Mouse (Mus musculus): ENCODE results near the gene Lhx4. TPM values are rescaled to one million over a fixed set of nuclear protein-coding genes. Genes with fewer than 3 reads are reported as not detected.

The Lhx4 gene
- polyA plus RNA-seq, 1 experiment = not detected

DNA sequence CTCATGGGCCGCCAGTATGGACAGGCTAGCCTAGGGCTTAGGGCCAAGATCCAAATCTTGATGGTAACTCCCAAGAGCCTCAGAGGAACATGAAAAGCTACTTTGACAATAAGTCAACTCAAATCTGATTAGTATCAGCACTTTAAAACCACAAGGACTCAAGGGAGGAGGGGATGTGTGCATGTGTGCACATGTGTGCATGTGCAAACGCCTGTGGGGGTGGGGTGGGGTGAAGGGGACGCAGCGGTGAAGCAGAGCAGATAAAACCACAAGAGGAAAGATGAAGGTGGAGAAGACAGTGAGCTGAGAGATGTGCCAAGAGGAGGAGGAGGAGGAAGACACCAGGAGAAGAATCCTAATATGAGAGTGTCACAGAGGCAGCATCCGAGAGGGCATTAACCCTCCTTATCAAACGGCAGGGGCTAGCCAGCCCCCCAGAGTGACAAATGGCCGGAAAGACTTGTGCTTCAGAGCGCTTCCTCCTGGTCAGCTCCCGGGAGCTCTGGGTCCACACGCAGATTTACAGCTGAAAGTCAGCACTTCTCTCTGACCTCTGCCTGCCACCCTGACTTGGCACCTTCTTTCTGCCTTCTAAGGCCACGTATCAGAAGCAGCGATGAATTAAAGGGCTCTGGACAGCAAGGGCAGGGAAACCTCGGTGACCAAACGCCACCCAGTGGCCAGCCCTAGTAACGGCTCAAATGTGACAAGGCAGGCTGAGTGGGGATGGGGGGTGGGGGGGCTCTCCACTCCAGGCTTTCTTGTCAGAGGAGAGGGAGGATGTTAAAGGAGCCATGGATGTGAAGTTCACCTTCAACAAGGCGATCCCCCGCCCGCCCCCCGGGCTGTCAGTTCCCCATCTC, 33.1 kb upstream of the Lhx4 start:
- Histone ChIP-seq H3K27ac (ENCODE audit: insufficient read depth, low read length) (no peak overlapping the region), H3K4me1 (ENCODE audit: control insufficient read depth, insufficient read depth, low read length) (no peaks in the 10 kb centered on the region), H3K4me3 (ENCODE audit: insufficient read depth, low read length) (no peak overlapping the region)
- TF ChIP-seq CTCF (IDR thresholded peaks at IDR 0.05; ENCODE audit: extremely low read depth, insufficient read depth, low read length) (peak; percentile 72), POLR2A (IDR thresholded peaks at IDR 0.05; ENCODE audit: extremely low read depth, insufficient read depth, low read length) (no peak)

DNA sequence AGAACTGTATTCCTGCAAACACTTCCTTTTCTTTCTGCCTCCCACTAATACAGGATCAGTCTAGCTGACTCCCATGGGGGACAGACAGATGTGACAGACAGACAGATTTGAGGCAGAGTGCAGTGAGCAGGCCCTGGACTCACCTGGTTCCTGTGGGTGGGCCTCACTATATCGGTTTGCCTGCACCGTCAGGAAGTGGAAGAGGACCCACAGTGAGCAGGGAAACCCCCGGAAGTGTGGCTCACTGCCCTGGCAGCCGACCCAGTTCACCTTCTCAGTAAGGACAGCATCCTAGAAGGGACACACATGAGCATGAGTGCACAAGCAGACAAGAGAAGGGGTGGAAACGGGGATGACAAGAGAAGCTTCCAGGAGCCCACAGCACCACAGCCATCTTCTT, 30.9 kb upstream of the Lhx4 start:
- H3K4me1 ChIP-seq (ENCODE audit: control insufficient read depth, insufficient read depth, low read length) = no peaks in the 10 kb centered on the region
- TF ChIP-seq POLR2A (IDR thresholded peaks at IDR 0.05; ENCODE audit: extremely low read depth, insufficient read depth, low read length) (no peak), CTCF (IDR thresholded peaks at IDR 0.05; ENCODE audit: extremely low read depth, insufficient read depth, low read length) (no peak)
- H3K4me3 ChIP-seq (ENCODE audit: insufficient read depth, low read length) = no peak overlapping the region
- no peak overlapping the region for H3K27ac ChIP-seq (ENCODE audit: insufficient read depth, low read length)

DNA sequence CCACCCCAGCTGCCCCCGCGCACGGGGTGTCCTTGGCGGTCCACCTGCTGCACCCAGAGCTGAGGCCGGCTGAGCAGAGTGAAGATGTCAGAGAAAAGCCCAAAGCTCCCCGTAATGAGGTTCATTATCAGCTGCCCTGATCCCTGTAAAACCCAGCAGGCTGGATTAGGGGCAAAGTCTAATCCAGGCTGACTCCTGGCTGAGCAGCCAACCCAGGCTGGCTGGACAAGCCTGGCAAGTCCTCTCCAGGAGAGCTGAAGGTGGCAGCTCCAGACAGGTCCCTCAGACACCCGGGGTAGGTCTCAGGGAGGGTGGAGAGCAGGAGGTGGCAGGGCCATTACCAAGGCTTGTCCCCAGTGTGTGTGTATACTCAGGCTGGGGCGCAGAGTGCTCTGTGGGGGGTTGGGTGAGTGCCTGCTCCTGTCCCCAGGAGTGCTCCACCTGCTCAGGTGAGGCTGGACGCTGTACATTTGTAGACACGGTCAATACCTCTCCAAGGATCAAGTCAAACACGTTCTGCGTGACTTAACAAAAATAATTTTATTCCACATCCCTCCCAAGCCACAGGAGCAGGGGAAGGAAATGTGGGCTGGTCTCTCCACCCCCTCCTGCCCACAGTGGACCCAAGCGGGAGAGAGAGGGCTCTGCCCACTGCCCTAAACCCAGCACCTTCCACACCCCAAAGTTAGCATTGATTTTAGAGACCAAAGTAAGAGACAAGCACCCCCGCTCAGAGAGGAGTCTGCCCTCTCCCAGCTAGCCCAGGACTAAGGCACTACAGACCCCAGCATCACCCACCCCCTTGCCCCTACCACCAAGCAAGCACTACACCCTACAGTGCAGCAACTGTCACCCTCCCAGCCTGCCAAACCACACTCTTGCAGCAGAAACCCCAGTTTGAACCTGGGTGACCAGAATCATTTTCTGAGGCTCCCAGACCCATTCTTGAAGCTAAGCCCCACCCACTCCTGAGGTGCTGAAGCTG, 26.4 kb upstream of the Lhx4 start:
- Histone ChIP-seq H3K4me1 (ENCODE audit: control insufficient read depth, insufficient read depth, low read length) (no peaks in the 10 kb centered on the region), H3K4me3 (ENCODE audit: insufficient read depth, low read length) (no peak overlapping the region), H3K27ac (ENCODE audit: insufficient read depth, low read length) (no peak overlapping the region)
- TF ChIP-seq POLR2A (IDR thresholded peaks at IDR 0.05; ENCODE audit: extremely low read depth, insufficient read depth, low read length) (no peak), CTCF (IDR thresholded peaks at IDR 0.05; ENCODE audit: extremely low read depth, insufficient read depth, low read length) (no peak)

DNA sequence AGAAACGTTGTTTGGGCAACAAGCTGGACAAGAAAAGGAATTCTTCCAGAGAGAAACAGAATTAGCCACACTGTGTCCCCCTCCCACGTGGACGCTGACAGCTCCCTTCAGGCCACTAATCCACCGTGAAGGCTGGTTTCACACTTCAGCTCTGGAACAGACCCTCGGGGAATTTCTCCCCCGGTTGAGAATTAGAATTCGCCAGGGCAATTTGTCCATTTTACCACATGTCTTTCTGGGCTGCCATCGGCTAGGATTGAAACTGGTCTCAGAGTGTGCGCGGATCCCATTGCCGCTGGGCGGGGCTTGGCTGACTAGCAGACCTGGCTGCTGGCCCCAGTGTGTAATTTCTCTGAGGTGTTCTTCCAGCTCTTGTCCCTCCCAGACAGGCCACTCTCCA, 7.7 kb upstream of the Lhx4 start:
- Histone ChIP-seq H3K27ac (ENCODE audit: insufficient read depth, low read length) (no peak overlapping the region), H3K4me1 (ENCODE audit: control insufficient read depth, insufficient read depth, low read length) (no peaks in the 10 kb centered on the region), H3K4me3 (ENCODE audit: insufficient read depth, low read length) (no peak overlapping the region)
- TF ChIP-seq POLR2A (IDR thresholded peaks at IDR 0.05; ENCODE audit: extremely low read depth, insufficient read depth, low read length) (no peak), CTCF (IDR thresholded peaks at IDR 0.05; ENCODE audit: extremely low read depth, insufficient read depth, low read length) (no peak)

DNA sequence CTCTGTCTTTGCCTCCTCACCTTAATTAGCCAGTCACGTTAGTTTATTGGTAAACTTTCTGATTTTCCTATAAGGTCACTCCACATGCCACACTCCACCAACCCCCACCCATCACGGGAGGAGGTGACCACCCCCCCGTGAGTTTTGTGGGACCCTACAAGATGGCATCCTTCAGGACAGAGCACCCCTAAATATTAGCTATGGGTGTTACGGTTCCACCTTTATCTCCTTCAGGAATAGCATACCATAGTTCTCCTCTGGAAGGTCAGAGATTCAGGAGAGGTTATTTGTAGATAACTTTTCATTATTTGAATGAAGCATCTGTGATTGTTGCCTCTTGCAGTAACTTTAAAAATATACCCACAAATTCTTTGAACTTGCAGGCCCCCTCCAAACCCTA, 7.2 kb upstream of the Lhx4 start:
- Histone ChIP-seq H3K4me3 (ENCODE audit: insufficient read depth, low read length) (no peak overlapping the region), H3K27ac (ENCODE audit: insufficient read depth, low read length) (no peak overlapping the region), H3K4me1 (ENCODE audit: control insufficient read depth, insufficient read depth, low read length) (no peaks in the 10 kb centered on the region)
- TF ChIP-seq CTCF (IDR thresholded peaks at IDR 0.05; ENCODE audit: extremely low read depth, insufficient read depth, low read length) (no peak), POLR2A (IDR thresholded peaks at IDR 0.05; ENCODE audit: extremely low read depth, insufficient read depth, low read length) (no peak)

GRCm38 (mm10) chr1:155757621-155758020, 6.1 kb upstream of the Lhx4 start:
- no peak overlapping the region for H3K4me3 ChIP-seq (ENCODE audit: insufficient read depth, low read length)
- H3K27ac ChIP-seq (ENCODE audit: insufficient read depth, low read length) = no peak overlapping the region
- no peaks in the 10 kb centered on the region for H3K4me1 ChIP-seq (ENCODE audit: control insufficient read depth, insufficient read depth, low read length)
- TF ChIP-seq CTCF (IDR thresholded peaks at IDR 0.05; ENCODE audit: extremely low read depth, insufficient read depth, low read length) = no peak
- no peak for TF ChIP-seq POLR2A (IDR thresholded peaks at IDR 0.05; ENCODE audit: extremely low read depth, insufficient read depth, low read length)

GRCm38 (mm10) chr1:155753411-155753810, 1.9 kb upstream of the Lhx4 start:
- no peak overlapping the region for H3K4me3 ChIP-seq (ENCODE audit: insufficient read depth, low read length)
- no peak for TF ChIP-seq POLR2A (IDR thresholded peaks at IDR 0.05; ENCODE audit: extremely low read depth, insufficient read depth, low read length)
- TF ChIP-seq CTCF (IDR thresholded peaks at IDR 0.05; ENCODE audit: extremely low read depth, insufficient read depth, low read length) = no peak
- H3K4me1 ChIP-seq (ENCODE audit: control insufficient read depth, insufficient read depth, low read length) = no peaks in the 10 kb centered on the region
- H3K27ac ChIP-seq (ENCODE audit: insufficient read depth, low read length) = no peak overlapping the region

DNA sequence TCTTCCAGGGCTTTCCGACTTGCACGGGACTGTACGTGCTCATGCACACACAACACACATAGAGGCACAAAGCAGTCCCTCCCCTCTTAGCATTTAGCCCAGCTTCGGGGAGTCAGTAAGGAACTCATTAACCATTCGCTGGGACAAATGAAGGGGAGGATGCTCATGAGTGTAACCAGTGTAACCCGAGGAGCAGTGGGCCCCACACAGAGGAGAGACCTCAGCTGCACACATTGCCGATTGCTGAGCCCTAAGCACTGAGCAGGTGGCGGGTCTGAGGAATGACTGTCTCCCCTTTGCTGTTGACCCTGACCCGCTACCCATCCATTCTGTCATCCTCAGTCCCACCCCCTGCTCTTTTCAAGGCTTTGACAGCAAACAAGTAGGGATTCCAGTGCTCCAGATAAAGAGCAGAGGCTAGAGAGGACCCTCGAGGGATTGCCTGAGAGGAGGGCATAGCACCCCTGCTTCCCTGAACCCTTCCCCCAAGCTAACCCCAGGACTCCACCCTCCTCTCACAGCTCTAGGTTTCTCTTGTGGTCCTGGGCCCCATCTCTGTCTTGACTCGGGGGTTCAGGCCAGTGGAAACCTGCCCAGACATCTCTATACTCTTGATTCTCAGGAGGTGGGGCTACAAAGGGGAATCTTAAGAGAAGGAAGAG, 836 bp downstream of the Lhx4 start:
- TF ChIP-seq CTCF (IDR thresholded peaks at IDR 0.05; ENCODE audit: extremely low read depth, insufficient read depth, low read length) (no peak), POLR2A (IDR thresholded peaks at IDR 0.05; ENCODE audit: extremely low read depth, insufficient read depth, low read length) (no peak)
- Histone ChIP-seq H3K27ac (ENCODE audit: insufficient read depth, low read length) (no peak overlapping the region), H3K4me3 (ENCODE audit: insufficient read depth, low read length) (no peak overlapping the region), H3K4me1 (ENCODE audit: control insufficient read depth, insufficient read depth, low read length) (no peaks in the 10 kb centered on the region)

- TF ChIP-seq CTCF (IDR thresholded peaks at IDR 0.05; ENCODE audit: extremely low read depth, insufficient read depth, low read length) = no peak
- no peak for TF ChIP-seq POLR2A (IDR thresholded peaks at IDR 0.05; ENCODE audit: extremely low read depth, insufficient read depth, low read length)
- H3K27ac ChIP-seq (ENCODE audit: insufficient read depth, low read length) = no peak overlapping the region
- no peak overlapping the region for H3K4me3 ChIP-seq (ENCODE audit: insufficient read depth, low read length)
- no peaks in the 10 kb centered on the region for H3K4me1 ChIP-seq (ENCODE audit: control insufficient read depth, insufficient read depth, low read length)
These were observed 3.6 kb downstream of the Lhx4 start for GRCm38 (mm10) chr1:155747911-155748310.

All from cortical plate, adult 2 months (tissue).